Mouse (Mus musculus) frontal cortex, adult 2 months (tissue): ENCODE results near the gene Prdm16. TPM values are rescaled to one million over a fixed set of nuclear protein-coding genes. Genes with fewer than 3 reads are reported as not detected.
A peak's percentile ranks its signal among the peaks of the same experiment; 100 is the strongest.

Experiments
- DNase-seq, 2 experiments: peaks; one replicate each; pipeline ENCODE4 v3.0.0; 2022; ENCODE audit warnings: low spot score in 1 of 2; ENCODE audit errors: extremely low spot score in 1 of 2
- polyA plus RNA-seq: library from polyadenylated mRNA; depleted of rRNA; stranded (reverse); fragments of >200 nt; gene quantifications from 2 replicates; pipeline ENCODE4 v1.2.3, GENCODE M21; 2012

Gene Prdm16
- polyA plus RNA-seq, 1 experiment, result 5.0 TPM

GRCm38 (mm10) chr4:154360850-154361249 is 275.8 kb downstream of the Prdm16 start:
- DNase-seq, result no peak

- DNase-seq, result no peak
Observed at GRCm38 (mm10) chr4:154360441-154360840, 276.2 kb downstream of the Prdm16 start.

GRCm38 (mm10) chr4:154359762-154360300 is 276.8 kb downstream of the Prdm16 start:
- DNase-seq, result no peak

- no peak for DNase-seq
Observed at GRCm38 (mm10) chr4:154358816-154359215, 277.9 kb downstream of the Prdm16 start.

- no peak for DNase-seq
Observed at GRCm38 (mm10) chr4:154358370-154358769, 278.3 kb downstream of the Prdm16 start.

- no peak for DNase-seq
Observed at GRCm38 (mm10) chr4:154355408-154355807, 281.3 kb downstream of the Prdm16 start.

- DNase-seq, result no peak
Observed at GRCm38 (mm10) chr4:154352246-154352645, 284.4 kb downstream of the Prdm16 start.

- no peak for DNase-seq
Observed at GRCm38 (mm10) chr4:154348197-154348786, 288.4 kb downstream of the Prdm16 start.

GRCm38 (mm10) chr4:154346731-154347522 is 289.7 kb downstream of the Prdm16 start:
- no peak for DNase-seq

- no peak for DNase-seq
Observed at GRCm38 (mm10) chr4:154336650-154337049, 300.0 kb downstream of the Prdm16 start.

GRCm38 (mm10) chr4:154335761-154336160 is 300.9 kb downstream of the Prdm16 start, which contains the start of gene B230104I21Rik:
B230104I21Rik (plus strand) TSS chr4:154336127.
- peak; percentile 42 to 52 for DNase-seq

- no peak for DNase-seq
Observed at GRCm38 (mm10) chr4:154334699-154335402, 301.8 kb downstream of the Prdm16 start.

- DNase-seq, result no peak
Observed at GRCm38 (mm10) chr4:154333300-154333699, 303.4 kb downstream of the Prdm16 start.

- DNase-seq, result no peak
Observed at GRCm38 (mm10) chr4:154331271-154331670, 305.4 kb downstream of the Prdm16 start.

- no peak for DNase-seq
Observed at GRCm38 (mm10) chr4:154330001-154330400, 306.7 kb downstream of the Prdm16 start.

GRCm38 (mm10) chr4:154328836-154329235 is 307.8 kb downstream of the Prdm16 start:
- DNase-seq, result peak; percentile 59 to 92

- no peak for DNase-seq
Observed at GRCm38 (mm10) chr4:154328431-154328830, 308.2 kb downstream of the Prdm16 start.

- no peak for DNase-seq
Observed at GRCm38 (mm10) chr4:154325410-154325809, 311.3 kb downstream of the Prdm16 start.

- no peak for DNase-seq
Observed at GRCm38 (mm10) chr4:154313622-154313967, 323.1 kb downstream of the Prdm16 start.

- peak; percentile 54 to 57 for DNase-seq
Observed at GRCm38 (mm10) chr4:154312935-154313621, 323.6 kb downstream of the Prdm16 start.
